Mouse (Mus musculus): ENCODE data around the gene Rasgef1c. TPM values are rescaled to one million over a fixed set of nuclear protein-coding genes. Genes with fewer than 3 reads are reported as not detected.

Gene Rasgef1c
- total and polyA plus RNA-seq, 2 experiments from 2014 or later = 30.8 to 36.1 TPM

GRCm38 (mm10) chr11:49926183-49926582 lies 24.5 kb downstream of the Rasgef1c start:
- no peaks in the 10 kb centered on the region for H3K36me3 ChIP-seq (ENCODE audit: insufficient read depth)
- ATAC-seq (no peak), DNase-seq (no peak)
- no peak for TF ChIP-seq CTCF (IDR thresholded peaks at IDR 0.05; ENCODE audit: low read depth)
- H3K9ac ChIP-seq = no peak overlapping the region
- 85% methylated on average over 7 of the region's 7 CpGs for WGBS
- no peaks in the 10 kb centered on the region for H3K9me3 ChIP-seq (ENCODE audit: low read length)
- no peaks in the 10 kb centered on the region for H3K27me3 ChIP-seq (ENCODE audit: insufficient read depth, low read length)
- no peak overlapping the region for H3K4me2 ChIP-seq (ENCODE audit: low read depth)
- no peaks in the 10 kb centered on the region for H3K4me1 ChIP-seq (ENCODE audit: insufficient read depth)
- no peak overlapping the region for H3K4me3 ChIP-seq (ENCODE audit: low read depth, low read length)
- H3K27ac ChIP-seq (ENCODE audit: low read depth, low read length) = no peak overlapping the region

GRCm38 (mm10) chr11:49927169-49927568 lies 25.5 kb downstream of the Rasgef1c start:
- peak; percentile 41 for TF ChIP-seq CTCF (IDR thresholded peaks at IDR 0.05; ENCODE audit: low read depth)
- WGBS = 10% methylated on average over 4 of the region's 4 CpGs
- DNase-seq (no peak), ATAC-seq (peak; percentile 88)
- Histone ChIP-seq H3K4me1 (ENCODE audit: insufficient read depth) (no peaks in the 10 kb centered on the region), H3K36me3 (ENCODE audit: insufficient read depth) (no peaks in the 10 kb centered on the region), H3K27me3 (ENCODE audit: insufficient read depth, low read length) (no peaks in the 10 kb centered on the region), H3K4me3 (ENCODE audit: low read depth, low read length) (no peak overlapping the region), H3K9ac (no peak overlapping the region), H3K9me3 (ENCODE audit: low read length) (no peaks in the 10 kb centered on the region), H3K4me2 (ENCODE audit: low read depth) (0 out of 2 replicates have a peak overlapping the region, but pooled peaks have one; percentile 21), H3K27ac (ENCODE audit: low read depth, low read length) (peak overlapping the region; percentile 50; the same call in 1 of the 2 replicates)

- no peaks in the 10 kb centered on the region for H3K9me3 ChIP-seq (ENCODE audit: low read length)
- no peaks in the 10 kb centered on the region for H3K27me3 ChIP-seq (ENCODE audit: insufficient read depth, low read length)
- H3K4me1 ChIP-seq (ENCODE audit: insufficient read depth) = no peaks in the 10 kb centered on the region
- no peak for TF ChIP-seq CTCF (IDR thresholded peaks at IDR 0.05; ENCODE audit: low read depth)
- H3K9ac ChIP-seq = no peak overlapping the region
- H3K27ac ChIP-seq (ENCODE audit: low read depth, low read length) = peak overlapping the region; percentile 50; the same call in 1 of the 2 replicates
- H3K4me2 ChIP-seq (ENCODE audit: low read depth) = no peak overlapping the region
- peak; percentile 42 for ATAC-seq
- H3K36me3 ChIP-seq (ENCODE audit: insufficient read depth) = no peaks in the 10 kb centered on the region
- peak; percentile 16 for DNase-seq
- H3K4me3 ChIP-seq (ENCODE audit: low read depth, low read length) = no peak overlapping the region
- 55% methylated on average over 6 of the region's 6 CpGs for WGBS
Measured at GRCm38 (mm10) chr11:49927670-49928069, 26.0 kb downstream of the Rasgef1c start.

GRCm38 (mm10) chr11:49931037-49931625 lies 29.5 kb downstream of the Rasgef1c start:
- Histone ChIP-seq H3K9me3 (ENCODE audit: low read length) (no peaks in the 10 kb centered on the region), H3K27me3 (ENCODE audit: insufficient read depth, low read length) (no peaks in the 10 kb centered on the region), H3K4me1 (ENCODE audit: insufficient read depth) (no peaks in the 10 kb centered on the region), H3K9ac (no peak overlapping the region), H3K4me3 (ENCODE audit: low read depth, low read length) (no peak overlapping the region), H3K27ac (ENCODE audit: low read depth, low read length) (0 out of 2 replicates have a peak overlapping the region, but pooled peaks have one; percentile 29), H3K36me3 (ENCODE audit: insufficient read depth) (no peaks in the 10 kb centered on the region), H3K4me2 (ENCODE audit: low read depth) (no peak overlapping the region)
- 0 out of 2 replicates have a peak, but pooled peaks have one; percentile 14 for ATAC-seq
- 27% methylated on average over 5 of the region's 5 CpGs for WGBS
- TF ChIP-seq CTCF (IDR thresholded peaks at IDR 0.05; ENCODE audit: low read depth) = no peak
- peak; percentile 10 for DNase-seq

DNA sequence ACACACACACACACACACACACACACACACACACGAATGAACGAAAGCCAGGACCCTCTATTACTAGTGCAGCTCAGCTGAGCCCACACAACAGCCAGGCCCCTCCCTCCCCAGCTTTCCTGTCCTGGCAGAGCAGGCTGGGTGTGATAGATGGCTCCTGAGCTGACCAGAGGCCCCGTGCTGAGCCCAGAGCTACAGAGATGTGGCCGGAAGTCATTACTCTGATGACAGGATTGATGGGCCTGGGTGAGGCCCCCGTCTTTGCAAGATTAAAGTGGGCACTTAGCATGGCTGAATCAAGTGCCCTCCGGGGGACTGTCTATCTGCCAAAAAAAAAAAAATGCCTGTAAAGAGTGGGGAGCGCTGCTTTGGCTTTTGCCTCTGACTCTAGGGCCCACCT lies 30.2 kb downstream of the Rasgef1c start:
- Histone ChIP-seq H3K27me3 (ENCODE audit: insufficient read depth, low read length) (no peaks in the 10 kb centered on the region), H3K4me1 (ENCODE audit: insufficient read depth) (no peaks in the 10 kb centered on the region), H3K27ac (ENCODE audit: low read depth, low read length) (no peak overlapping the region), H3K4me3 (ENCODE audit: low read depth, low read length) (no peak overlapping the region), H3K9ac (no peak overlapping the region), H3K4me2 (ENCODE audit: low read depth) (no peak overlapping the region), H3K36me3 (ENCODE audit: insufficient read depth) (no peaks in the 10 kb centered on the region), H3K9me3 (ENCODE audit: low read length) (no peaks in the 10 kb centered on the region)
- ATAC-seq (peak; percentile 15; the same call in 1 of the 2 replicates), DNase-seq (no peak)
- WGBS = 33% methylated on average over 7 of the region's 7 CpGs
- TF ChIP-seq CTCF (IDR thresholded peaks at IDR 0.05; ENCODE audit: low read depth) = no peak

- DNase-seq = no peak
- H3K4me1 ChIP-seq (ENCODE audit: insufficient read depth) = no peaks in the 10 kb centered on the region
- H3K9ac ChIP-seq = no peak overlapping the region
- no peaks in the 10 kb centered on the region for H3K36me3 ChIP-seq (ENCODE audit: insufficient read depth)
- H3K9me3 ChIP-seq (ENCODE audit: low read length) = no peaks in the 10 kb centered on the region
- H3K27me3 ChIP-seq (ENCODE audit: insufficient read depth, low read length) = no peaks in the 10 kb centered on the region
- H3K4me2 ChIP-seq (ENCODE audit: low read depth) = no peak overlapping the region
- 93% methylated on average over 1 of the region's 1 CpGs for WGBS
- no peak overlapping the region for H3K4me3 ChIP-seq (ENCODE audit: low read depth, low read length)
- no peak for TF ChIP-seq CTCF (IDR thresholded peaks at IDR 0.05; ENCODE audit: low read depth)
- H3K27ac ChIP-seq (ENCODE audit: low read depth, low read length) = no peak overlapping the region
- ATAC-seq = no peak
Measured at GRCm38 (mm10) chr11:49933811-49934210, 32.2 kb downstream of the Rasgef1c start.

DNA sequence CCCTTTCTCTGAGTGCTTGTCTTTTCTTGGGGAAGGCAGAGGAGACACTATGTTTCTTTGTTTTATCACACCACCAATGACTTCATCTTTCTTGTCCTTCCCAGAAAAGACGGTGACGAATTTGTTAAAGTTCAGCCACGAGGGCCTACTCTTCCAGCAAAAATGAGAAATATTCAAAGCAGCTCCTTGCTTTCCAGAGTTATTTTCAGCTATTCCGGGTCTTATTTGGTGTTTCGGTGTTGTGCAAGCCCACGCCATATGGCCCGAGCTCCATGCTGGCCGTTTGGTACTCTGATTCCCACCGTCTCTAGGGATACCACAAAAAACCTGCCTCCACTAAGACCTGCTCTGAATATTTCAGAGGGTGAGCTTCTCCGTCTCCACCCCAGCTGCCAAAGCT lies 32.7 kb downstream of the Rasgef1c start:
- H3K4me1 ChIP-seq (ENCODE audit: insufficient read depth) = no peaks in the 10 kb centered on the region
- no peak for TF ChIP-seq CTCF (IDR thresholded peaks at IDR 0.05; ENCODE audit: low read depth)
- no peaks in the 10 kb centered on the region for H3K9me3 ChIP-seq (ENCODE audit: low read length)
- DNase-seq (no peak), ATAC-seq (peak; percentile 26; the same call in 1 of the 2 replicates)
- WGBS = 34% methylated on average over 10 of the region's 10 CpGs
- H3K27ac ChIP-seq (ENCODE audit: low read depth, low read length) = no peak overlapping the region
- H3K4me3 ChIP-seq (ENCODE audit: low read depth, low read length) = no peak overlapping the region
- H3K9ac ChIP-seq = no peak overlapping the region
- no peaks in the 10 kb centered on the region for H3K36me3 ChIP-seq (ENCODE audit: insufficient read depth)
- no peaks in the 10 kb centered on the region for H3K27me3 ChIP-seq (ENCODE audit: insufficient read depth, low read length)
- H3K4me2 ChIP-seq (ENCODE audit: low read depth) = no peak overlapping the region

Measured in forebrain, postnatal 0 days (tissue).